Mouse (Mus musculus): ENCODE results near the gene Kcnab1.

Kcnab1 gene

DNA sequence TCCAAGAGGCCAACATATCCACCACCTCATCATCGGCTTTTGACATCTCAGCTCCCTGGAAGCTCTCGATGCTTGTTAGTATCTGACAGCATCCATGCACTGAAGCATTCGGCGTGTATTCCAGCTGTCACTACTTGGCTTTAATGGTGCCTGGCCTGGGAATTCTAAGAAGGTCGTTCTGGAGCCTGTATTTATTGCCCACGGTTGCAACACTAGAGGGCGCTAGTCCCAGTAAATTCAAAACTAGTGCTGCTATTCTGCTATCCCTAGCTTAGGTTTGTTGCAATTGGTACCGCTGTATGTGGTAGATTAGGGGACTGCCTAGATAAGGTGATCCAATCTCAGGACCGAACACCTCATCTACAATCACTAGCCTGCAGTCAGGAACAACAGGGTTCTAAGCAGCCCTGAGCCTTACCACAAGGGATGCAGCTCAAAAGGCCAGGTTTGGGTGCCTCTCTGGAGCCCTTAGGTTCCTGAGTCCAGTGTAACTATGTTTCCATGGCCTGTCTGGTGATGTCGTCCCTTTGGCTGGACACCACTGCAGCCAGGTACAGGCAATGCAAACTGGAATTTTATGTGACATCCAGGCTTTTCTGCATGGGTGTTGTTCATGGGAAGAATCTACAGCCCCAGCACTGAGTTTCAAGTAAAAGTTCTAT lies 208.8 kb downstream of the Kcnab1 start:
- peak; percentile 27 to 41 for DNase-seq

DNA sequence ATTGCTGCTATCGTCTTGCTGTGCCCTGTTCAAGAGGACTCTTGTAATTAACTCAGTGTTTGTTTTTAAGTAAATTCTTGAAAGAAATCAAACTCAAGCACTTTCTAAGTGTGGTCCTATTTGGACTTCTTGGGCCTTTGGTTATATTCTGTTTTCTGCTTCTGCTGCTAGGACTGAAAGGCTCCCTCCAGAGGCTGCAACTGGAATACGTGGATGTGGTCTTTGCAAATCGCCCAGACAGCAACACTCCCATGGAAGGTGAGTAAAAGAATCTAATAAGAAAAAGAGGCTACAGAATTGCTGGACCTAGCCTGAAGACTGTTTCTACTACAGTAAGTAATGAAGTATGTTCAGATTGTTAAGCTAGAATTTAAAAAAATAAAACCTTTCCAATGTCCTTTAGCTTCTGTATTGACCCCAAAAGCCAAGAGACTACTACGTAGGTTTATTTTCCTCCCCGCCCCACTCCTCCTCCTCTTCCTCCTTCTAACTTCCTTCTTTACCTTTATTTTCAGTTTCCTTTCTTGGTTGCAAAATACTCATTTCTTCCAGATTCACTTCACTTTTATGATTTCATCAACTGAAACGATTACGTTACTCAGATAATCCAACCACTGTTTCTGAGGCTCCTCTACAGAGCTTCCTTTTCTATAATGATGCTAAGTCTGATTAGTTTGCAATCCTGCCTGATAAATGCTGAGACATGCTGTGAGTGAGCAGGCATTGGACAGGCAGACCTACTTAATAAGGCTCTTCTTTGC lies 210.2 kb downstream of the Kcnab1 start:
- peak; percentile 33 to 36 for DNase-seq

DNA sequence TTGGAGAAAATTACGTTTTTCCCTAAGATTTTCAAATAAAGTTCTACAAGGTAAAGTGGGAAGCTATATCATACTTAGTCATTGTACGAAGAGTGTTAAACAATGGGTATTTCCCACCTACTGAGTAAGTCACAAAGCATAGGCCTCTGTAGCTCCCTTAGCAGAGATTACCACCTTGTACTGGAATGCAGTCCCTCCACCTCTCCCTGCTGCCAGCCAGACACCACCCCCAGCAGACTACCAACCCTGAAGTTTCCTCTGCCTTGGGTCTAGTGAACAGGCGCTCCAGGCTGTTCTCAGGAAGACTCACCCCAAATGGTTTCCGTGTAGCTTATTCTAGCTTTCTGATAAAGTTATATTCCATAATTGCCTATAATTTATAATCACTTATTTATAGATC lies 211.8 kb downstream of the Kcnab1 start:
- DNase-seq, result no peak

DNA sequence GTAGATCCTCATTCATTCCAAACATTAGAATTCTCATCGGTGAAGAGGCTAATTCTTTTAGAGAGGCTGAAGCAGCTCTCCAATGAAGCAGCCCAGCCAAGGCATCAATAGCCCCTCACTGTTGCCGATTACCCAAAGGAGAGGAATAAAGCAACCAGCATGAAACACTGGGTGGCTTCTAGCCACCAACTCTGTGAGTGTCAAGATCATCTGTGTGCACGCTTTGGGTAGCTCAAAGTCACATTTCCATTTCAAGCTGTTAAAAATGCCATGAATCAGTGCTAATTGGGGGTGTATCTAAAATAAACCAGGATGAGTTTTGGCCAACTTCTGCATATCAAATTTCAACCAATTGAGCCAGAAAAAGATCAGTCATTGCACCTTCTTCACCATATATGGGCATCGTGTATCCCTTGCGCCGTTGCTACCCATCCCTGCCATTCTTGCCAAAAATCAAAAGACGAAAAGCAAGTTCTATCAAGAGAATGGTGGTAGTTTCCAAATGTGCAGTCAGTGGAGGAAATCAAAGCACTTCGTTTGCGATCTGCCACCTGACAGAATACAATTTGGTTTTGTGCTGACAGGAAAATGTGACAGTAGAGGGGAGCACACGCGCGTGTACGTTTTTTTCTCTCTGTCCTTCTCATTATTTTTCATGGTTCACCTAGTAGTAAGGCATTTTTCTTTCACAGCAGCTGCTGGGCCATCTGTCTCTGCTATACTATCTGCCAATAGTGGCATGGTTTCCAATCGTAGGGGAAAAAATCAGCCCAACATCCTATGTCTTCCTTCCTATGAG lies 213.0 kb downstream of the Kcnab1 start:
- DNase-seq, result peak; percentile 65 to 69

DNA sequence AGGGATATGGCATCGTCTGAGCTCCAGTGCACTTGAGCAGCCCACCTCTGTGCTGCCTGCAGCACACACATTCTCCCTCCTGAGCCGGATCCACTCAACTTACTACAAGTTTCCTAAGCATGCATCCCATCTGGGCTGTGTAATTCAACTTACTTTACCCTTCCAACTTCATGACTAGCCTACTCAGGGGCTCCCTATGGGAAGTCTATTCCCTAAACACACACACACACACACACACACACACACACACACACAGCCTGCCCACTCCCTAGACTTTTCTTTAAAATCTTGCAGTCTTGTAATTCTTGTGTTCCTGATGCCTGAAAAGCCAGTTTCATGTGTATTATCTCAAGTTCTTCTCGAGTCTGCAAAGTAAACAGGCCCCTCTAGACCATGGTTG lies 216.1 kb downstream of the Kcnab1 start:
- DNase-seq, result no peak

DNA sequence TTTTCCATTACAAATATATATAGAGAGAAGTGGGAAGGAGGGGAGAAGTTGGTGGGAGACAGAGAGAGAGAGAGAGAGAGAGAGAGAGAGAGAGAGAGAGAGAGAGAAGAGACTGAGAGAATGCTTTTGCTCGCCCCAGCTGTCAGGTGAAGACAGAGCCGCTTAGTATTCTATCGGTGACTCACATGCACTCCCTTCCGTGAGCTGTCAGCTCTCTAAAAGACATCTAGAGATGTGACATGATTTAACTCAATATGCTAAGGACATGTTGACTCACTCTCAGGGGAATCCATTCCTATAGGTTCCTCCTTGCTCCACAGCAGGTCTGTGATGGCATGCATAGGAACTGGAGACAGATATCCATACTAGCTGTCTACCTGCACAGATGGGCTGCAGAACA lies 219.6 kb downstream of the Kcnab1 start:
- DNase-seq, result no peak

DNA sequence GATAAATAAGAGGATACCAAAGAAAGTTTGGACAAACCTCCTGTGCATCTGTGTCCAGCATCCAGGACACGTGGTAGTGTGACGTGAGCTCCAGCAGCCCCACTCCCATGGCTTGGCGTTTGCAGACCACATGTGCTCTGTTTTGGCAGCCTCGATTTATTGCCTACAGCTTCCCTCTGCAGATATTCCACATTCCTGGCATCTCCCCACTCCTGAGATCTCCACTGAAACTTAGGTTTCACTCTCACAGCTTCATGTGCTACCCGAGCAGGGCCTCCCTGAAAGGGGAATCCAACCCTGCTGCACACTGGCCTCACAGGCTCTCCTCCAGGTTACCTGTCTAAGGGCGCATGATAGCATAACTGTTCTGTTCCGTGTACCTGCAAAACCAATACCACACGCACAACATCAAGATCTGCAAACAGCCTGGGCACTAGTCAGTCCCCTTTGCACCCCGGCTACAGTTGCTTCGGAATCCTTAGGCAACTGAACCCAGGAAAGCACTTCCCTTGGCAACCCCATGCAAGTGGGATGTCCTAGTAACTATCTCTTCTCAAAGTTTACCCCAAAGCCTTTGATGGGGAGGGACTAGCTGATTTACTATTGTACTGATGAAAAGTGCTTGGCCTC lies 228.8 kb downstream of the Kcnab1 start:
- no peak for DNase-seq

DNA sequence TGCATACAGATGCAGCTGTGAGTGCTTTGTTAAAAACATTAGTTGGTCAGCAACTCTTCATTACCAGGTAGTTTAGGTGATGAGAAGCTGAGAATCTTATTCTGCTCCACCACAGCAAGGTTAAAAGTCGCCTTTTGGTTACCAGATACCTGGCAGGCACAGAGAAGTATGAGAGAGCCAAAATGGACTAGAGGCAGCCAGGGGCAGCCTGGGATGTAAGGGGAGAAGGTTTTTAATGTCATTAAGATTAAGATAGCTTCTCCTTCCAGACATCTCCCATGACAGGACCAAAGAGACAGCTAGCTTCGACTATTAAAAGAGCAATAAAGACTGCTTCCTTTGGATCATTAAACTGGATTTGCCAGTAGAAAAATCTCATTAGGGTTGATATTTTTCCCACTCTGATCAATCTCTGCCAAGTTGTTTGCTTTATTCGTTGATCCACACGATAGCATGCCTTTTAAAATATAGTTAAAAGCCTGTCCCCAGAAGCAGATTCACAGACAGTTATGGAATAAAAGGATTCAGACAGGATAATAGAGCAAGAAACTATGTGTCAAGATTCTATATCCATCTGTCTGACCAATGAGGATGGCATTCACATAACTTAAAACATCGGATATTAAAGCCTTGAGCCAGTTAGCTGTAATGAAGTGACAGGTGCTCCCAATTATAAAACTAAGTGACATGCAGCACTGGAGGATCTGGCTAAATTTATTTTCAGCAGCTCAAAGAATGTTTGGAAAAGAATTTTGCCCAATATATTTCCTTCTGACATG lies 231.2 kb downstream of the Kcnab1 start:
- DNase-seq, result no peak

DNA sequence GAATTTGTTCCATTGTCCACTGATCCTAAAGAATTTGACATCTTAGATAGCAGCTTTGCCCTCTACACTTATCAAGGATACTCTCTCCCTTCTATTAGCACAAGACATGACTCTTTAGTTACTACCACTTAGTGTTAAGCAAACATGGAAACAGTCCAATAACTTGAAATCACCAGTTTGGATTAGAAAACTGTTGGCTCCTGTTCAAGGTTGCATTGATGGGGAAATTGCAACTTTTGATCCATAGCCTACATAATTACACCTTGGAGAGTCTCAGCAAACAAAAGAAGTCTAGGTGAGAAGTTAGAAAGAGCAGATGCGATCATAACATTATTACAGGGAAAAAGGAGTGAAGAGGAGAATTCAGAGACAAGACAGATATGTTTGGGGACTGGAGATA lies 237.0 kb downstream of the Kcnab1 start:
- DNase-seq, result no peak

DNA sequence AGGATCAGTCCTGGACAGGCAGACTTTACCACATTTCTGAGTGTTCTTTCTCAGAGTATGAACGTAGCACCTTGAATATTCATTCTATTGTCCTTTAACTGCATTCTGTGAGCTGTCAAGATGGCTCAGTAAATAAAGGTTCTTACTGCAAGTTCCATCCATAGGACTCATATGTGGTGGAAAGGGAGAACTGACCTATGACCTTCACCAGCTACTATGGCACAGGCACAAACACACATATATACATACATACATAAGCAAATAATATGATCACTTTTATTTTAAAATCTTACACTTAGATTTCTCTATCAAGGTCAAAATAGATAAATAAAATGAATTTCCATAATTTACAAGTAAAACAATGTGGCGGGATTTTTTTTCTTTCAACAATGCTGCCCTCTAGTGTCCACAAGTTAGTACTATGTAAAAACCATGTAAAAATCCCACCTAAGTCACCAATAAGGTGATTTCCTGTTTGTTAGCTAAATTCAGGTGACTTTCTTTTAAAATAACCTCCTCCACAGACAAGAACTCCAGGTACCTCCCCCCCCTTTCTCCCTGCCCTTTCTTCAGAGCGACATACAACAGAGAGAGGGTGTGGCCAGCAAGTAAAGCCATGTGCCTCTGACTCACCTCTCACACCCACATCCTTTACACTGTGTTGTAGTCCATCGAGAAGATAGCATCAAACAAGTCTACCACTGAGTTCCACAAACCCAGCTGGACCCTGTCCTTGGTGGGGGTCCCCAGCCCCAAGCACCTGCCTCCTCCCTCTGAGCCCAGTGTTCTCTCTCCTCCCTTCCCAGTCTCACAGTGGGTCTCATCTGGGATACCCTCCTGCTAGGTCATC lies 243.3 kb downstream of the Kcnab1 start:
- DNase-seq, result peak in 1 of 2 experiments; percentile 49

DNA sequence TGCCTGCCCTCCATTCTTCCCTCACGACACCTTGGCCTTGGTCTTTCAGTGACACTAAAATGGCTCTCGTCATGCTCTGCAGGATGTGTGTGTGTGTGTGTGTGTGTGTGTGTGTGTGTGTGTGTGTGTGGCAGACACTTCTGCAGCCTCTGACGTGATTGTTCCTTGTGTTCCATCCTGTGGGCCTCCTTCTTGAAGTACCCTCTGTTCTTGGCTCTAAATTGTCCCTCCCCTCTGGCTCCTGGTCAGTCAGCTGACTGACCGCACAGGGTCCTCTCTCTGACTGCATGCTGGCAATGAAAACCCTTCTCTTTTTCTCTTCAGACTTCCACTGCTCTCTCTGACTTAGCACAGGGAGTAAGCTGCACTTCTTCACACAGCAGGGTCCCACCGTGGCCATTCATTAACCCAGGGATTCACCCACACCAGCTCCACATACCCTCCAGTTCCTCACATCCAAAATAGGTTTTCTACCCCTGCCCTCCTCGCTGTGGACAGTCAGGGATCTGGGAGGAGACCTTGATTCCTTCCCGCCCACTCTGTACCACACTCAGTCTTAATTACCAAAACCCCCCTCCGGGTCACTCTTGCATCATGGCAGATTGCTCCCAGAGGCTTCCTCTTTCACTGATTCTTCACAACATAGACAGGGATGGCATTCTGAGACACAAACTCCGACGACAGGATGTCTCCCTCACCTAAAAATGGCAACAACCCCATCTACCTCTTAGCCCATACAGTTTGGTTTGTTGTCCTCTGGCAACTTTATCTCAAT lies 244.3 kb downstream of the Kcnab1 start:
- no peak for DNase-seq

DNA sequence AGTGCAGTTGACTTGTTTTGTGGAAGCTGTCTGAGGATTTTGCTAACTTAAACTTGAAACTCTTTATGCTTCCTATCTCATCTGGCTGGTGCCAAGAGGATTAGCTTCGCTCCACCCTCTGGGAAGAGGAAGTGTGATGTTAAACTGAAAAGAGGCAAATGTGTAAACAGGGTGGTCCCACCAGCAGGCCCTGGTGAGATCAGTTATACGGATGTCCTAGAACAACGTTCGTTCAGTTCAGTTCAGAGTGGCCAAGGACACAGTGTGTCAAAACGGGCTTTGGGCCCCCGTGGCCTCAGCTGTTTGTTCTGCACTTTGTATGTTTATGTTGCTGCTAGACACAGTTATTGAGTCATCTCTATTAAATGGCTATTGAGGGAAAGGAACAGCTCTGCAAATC lies 246.3 kb downstream of the Kcnab1 start:
- DNase-seq, result no peak

DNA sequence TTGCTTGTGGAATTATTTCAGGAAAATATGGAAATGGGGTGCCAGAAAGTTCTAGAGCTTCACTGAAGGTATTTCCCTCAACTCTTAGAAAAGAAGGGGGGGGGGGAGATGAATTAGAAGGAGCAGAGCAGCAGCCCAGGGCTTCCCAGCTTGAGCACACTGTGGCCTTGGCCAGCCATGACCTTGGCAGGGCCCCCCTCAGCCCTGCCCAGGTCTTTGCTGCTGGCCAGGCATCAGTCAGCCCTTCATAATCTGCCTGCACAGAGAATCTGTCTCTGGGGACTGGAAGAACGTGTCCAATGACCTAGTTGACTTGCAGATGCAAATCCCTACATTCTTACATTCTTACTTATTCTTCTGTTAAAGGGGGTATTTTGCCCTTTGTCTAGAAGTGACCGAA lies 249.1 kb downstream of the Kcnab1 start:
- DNase-seq, result no peak

DNA sequence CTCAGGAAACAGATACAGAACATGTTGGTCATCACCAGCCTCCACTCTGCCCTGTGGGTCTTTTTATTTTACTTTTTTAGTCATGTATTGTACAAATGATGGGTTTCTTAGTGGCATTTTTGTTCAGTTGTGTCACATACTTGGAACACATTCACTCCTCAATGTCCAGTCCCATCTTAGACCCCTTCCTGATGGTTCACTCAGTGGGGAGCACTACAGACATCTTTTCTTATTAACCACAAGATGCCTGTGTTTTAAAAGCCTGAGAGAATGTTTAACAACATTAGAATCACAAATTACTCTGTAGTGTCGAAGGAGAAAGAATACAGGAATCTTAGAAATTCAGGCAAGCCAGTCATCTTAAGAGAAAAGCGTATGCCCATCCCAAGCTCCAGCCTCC lies 249.7 kb downstream of the Kcnab1 start:
- DNase-seq, result no peak

DNA sequence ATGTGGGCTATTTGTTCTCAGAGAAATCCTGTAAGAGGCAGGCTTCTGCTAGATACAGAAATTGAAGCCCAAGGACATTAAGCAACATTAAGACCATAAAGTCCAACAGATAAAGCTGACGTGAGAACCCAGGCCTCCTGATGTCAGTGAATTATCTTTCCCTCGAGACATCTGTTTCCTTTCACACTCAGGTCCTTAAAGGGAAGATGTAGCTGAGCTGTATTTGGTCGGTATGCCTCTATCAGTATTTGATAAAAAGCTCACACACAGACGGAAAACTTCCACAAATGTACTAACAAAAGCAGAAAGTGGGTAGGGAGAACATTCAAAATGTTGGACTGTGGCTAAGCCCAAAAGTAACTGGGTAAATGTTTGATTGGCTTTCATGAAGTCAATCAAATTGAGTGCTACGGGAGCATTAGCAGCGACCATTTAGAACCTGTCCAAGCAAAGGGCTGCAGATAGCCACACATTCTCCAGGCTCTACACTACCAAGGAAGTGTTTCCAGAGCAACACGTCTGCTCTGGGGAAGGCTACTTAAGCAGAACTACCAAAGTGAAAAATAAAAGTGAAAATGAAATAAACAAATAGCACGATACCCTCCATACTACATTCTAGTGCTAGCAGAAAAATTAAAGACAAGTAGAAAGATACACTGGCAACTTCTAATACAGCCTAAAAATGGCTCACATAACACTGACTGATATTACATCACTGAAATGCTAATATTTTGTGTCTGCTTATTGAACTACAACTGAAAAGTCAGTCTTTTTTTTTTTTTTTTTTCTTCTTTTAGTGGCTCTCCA lies 251.2 kb downstream of the Kcnab1 start:
- no peak for DNase-seq

DNA sequence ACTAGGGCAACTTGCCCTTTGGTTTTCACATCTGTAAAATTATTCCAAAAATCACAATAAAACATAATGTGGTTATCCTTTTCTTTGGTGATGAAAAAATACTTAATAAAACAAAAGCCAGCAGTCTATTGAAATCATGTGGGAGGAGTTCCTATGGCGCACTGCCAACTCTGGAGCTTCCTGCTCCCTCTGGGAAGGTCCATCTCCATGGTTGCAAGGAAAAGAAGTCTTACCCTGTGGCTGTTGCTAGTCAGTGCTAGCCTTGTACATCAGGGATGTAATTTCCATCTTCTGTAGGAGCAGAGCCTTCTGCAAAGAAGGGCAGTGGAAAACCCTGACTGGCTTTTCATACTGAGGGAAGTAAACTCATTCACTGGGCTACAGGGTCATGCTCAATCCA lies 254.3 kb downstream of the Kcnab1 start:
- DNase-seq, result no peak

DNA sequence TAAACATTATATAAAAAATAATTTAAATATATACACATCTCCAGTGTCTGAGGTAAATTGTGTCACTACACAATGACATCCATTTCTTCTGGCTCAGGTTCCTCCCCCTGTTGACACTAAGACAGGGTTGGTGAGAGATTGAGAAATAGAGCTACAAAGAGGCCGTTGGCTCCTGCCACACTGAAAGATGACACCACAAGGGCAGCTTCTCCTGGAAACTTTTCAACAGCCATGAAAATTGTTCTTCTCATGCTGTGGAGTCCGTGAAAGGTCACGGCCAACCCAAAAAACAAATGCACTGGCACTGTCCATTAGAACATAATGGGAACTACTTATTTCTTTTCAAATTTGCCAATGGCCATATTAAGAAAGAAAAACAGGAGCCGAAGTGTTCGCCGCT lies 256.0 kb downstream of the Kcnab1 start:
- DNase-seq, result no peak

DNA sequence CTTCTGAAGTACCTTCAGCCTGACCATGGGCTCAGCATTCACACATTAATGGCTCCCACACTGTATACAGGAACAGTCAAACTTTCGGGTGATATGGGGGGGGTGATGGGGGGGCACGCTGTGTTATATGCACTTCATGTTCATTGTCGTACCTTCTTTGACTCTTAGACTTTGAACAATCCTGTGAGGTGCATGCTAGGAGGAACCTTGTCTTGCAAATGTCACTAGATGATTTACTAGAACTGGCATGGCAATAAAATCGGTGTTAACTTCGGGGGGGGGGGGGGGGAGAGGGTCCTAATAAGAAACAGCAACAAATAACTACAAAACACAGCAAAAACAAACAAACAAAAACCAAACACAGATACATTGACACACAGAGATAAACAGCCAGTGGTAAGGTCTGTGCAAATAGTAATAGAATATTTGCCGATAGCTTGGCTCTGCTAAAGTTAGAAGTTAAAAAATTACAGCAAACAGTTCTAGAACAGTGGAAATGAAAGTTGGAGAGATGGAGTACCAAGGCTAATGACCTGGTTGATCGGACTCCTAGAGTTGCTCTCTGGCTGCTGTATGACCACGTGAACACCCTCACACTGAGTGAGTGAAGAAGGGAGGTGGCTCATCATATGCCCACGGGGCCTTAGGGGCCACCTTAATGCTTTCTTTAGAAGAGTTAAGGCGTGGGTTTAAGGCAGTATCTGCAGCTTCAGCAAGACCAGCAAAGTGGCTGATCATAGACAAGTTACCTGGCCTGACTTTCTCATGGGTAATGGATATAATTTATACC lies 256.9 kb downstream of the Kcnab1 start:
- no peak for DNase-seq

DNA sequence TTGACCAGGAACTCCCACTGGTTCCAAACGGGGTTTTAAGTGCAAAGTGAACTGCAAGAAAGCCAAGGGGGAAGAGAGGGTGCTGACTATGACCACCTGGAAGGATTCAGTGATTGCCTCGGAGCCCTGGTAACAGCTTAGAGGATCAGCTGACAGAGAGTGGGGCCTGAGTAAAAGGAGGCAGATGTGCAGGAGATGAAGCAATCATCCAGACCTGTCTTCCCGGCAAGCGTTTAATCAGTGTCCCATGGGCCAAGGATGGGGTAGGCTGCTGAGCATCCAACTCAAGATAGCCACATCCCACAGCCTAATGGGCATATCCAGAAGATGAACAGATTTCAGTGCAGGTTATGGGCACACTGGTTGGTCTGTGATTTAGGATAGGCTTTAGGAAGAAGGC lies 258.8 kb downstream of the Kcnab1 start:
- DNase-seq, result no peak

Measured in cerebellum, adult 18-20 months (tissue).